Mouse (Mus musculus) urinary bladder, postnatal 36 days (tissue): ENCODE results near the gene Mrpl27.
A peak's percentile ranks its signal among the peaks of the same experiment; 100 is the strongest.
"Not testable (repeated sequence)": the region's sequence is repeated elsewhere in the genome, so short reads cannot be mapped to it uniquely, and the experiment has no call there.

ENCODE experiments used
- DNase-seq, 2 experiments: peaks; one replicate each; pipeline ENCODE4 v3.0.0; 2022; ENCODE audit warnings: low spot score in 2 of 2, mixed read lengths in 1 of 2

Mrpl27 gene

GRCm38 (mm10) chr11:94674984-94675383 is 21.4 kb downstream of the Mrpl27 start:
- DNase-seq = no peak

- no peak for DNase-seq
Observed at GRCm38 (mm10) chr11:94675446-94675845, 21.9 kb downstream of the Mrpl27 start.

- no peak for DNase-seq
Observed at GRCm38 (mm10) chr11:94676308-94676707, 22.7 kb downstream of the Mrpl27 start.

GRCm38 (mm10) chr11:94676754-94677606 is 23.4 kb downstream of the Mrpl27 start, which contains the start of gene Xylt2:
Gene Xylt2 (minus strand): TSS chr11:94677515.
- DNase-seq = peak; percentile 92 to 94

GRCm38 (mm10) chr11:94677607-94678145 is 24.1 kb downstream of the Mrpl27 start:
- DNase-seq = no peak

GRCm38 (mm10) chr11:94680639-94681038 is 27.1 kb downstream of the Mrpl27 start:
- DNase-seq = no peak

- no peak for DNase-seq
Observed at GRCm38 (mm10) chr11:94681640-94682039, 28.1 kb downstream of the Mrpl27 start.

GRCm38 (mm10) chr11:94682427-94682826 is 28.9 kb downstream of the Mrpl27 start:
- DNase-seq = no peak

GRCm38 (mm10) chr11:94687178-94687577 is 33.6 kb downstream of the Mrpl27 start:
- no peak for DNase-seq

- not testable (repeated sequence) for DNase-seq
Observed at GRCm38 (mm10) chr11:94692502-94692901, 38.9 kb downstream of the Mrpl27 start.

- DNase-seq = no peak
Observed at GRCm38 (mm10) chr11:94695508-94695907, 41.9 kb downstream of the Mrpl27 start.

- DNase-seq = no peak
Observed at GRCm38 (mm10) chr11:94697140-94697539, 43.6 kb downstream of the Mrpl27 start.

- DNase-seq = no peak
Observed at GRCm38 (mm10) chr11:94697703-94698464, 44.3 kb downstream of the Mrpl27 start.

GRCm38 (mm10) chr11:94699399-94699798 is 45.8 kb downstream of the Mrpl27 start:
- no peak for DNase-seq

GRCm38 (mm10) chr11:94701401-94702215 is 48.0 kb downstream of the Mrpl27 start:
- no peak for DNase-seq

GRCm38 (mm10) chr11:94702216-94702610 is 48.6 kb downstream of the Mrpl27 start:
- no peak for DNase-seq

GRCm38 (mm10) chr11:94704020-94704419 is 50.5 kb downstream of the Mrpl27 start:
- DNase-seq = no peak

GRCm38 (mm10) chr11:94704472-94704871 is 50.9 kb downstream of the Mrpl27 start, which contains the start of gene Gm11541:
Gene Gm11541 (minus strand): TSS chr11:94704499.
- no peak for DNase-seq
